Comparison of ENCODE assay signal across 10 mouse cellular contexts in genomic region chr15:36993435-36994178, GRCm38 (mm10). TPM values are rescaled to one million over a fixed set of nuclear protein-coding genes. Genes with fewer than 3 reads are reported as not detected.
A peak's percentile ranks its signal among the peaks of the same experiment; 100 is the strongest.
DNase-seq lines count a peak whose midpoint lies in the region; ATAC-seq and TF ChIP-seq lines count a peak whose summit lies in the region.
"Had no signal": no experiment of that assay in that cellular context is flagged by ENCODE, and none has a peak within 500 bp of the region (broad histone marks: within the 10 kb centered on the region; RNA-seq: fewer than 3 reads in every experiment).

No protein-coding gene starts in this region.

- peaks cover 26% of the 10 kb centered on the region for H3K36me3 ChIP-seq in heart, embryonic 10.5 days
- peaks cover 15% of the 10 kb centered on the region for H3K36me3 ChIP-seq in forebrain, postnatal 0 days (ENCODE audit: insufficient read depth)

- H3K27me3 ChIP-seq in heart, embryonic 10.5 days (ENCODE audit: insufficient read depth, poor library complexity, severe bottlenecking) = no peaks in the 10 kb centered on the region
- H3K27me3 ChIP-seq in forebrain, postnatal 0 days (ENCODE audit: insufficient read depth, low read length) = no peaks in the 10 kb centered on the region

- no peak overlapping the region for H3K9ac ChIP-seq in forebrain, postnatal 0 days

- H3K4me1 ChIP-seq in heart, embryonic 10.5 days = peaks cover 17% of the 10 kb centered on the region
- no peaks in the 10 kb centered on the region for H3K4me1 ChIP-seq in forebrain, postnatal 0 days (ENCODE audit: insufficient read depth)

- no peak overlapping the region for H3K27ac ChIP-seq in heart, embryonic 10.5 days
- H3K27ac ChIP-seq in forebrain, postnatal 0 days (ENCODE audit: low read depth, low read length) = no peak overlapping the region

- TF ChIP-seq CTCF in brain, embryonic 14.5 days (IDR thresholded peaks at IDR 0.05; ENCODE audit: borderline replicate concordance, extremely low read depth, insufficient read depth, insufficient read length) = no peak
- TF ChIP-seq CTCF in forebrain, postnatal 0 days (IDR thresholded peaks at IDR 0.05; ENCODE audit: low read depth) = no peak

- 86% methylated on average over 8 of the region's 8 CpGs for WGBS in heart, embryonic 10.5 days
- 27% methylated on average over 8 of the region's 8 CpGs for WGBS in forebrain, postnatal 0 days

- TF ChIP-seq POLR2A in brain, embryonic 14.5 days (IDR thresholded peaks at IDR 0.05; ENCODE audit: borderline replicate concordance, extremely low read depth, insufficient read depth, insufficient read length, poor library complexity, severe bottlenecking) = no peak

- no peak overlapping the region for H3K4me2 ChIP-seq in forebrain, postnatal 0 days (ENCODE audit: low read depth)

- no peaks in the 10 kb centered on the region for H3K9me3 ChIP-seq in heart, embryonic 10.5 days
- no peaks in the 10 kb centered on the region for H3K9me3 ChIP-seq in forebrain, postnatal 0 days (ENCODE audit: low read length)

- DNase-seq in heart, adult 11 months = peak; percentile 35
- DNase-seq in heart, embryonic 10.5 days (ENCODE audit: low spot score) = no peak
- DNase-seq in brain, embryonic 14.5 days (ENCODE audit: low read depth) = peak; percentile 83
- no peak for DNase-seq in forebrain, postnatal 0 days
- DNase-seq in lung, postnatal 36 days = peak; percentile 68
- no peak for DNase-seq in layer of hippocampus, adult 9-11 months
- no peak for DNase-seq in spleen, adult 12 weeks (ENCODE audit: low spot score)
- DNase-seq in layer of hippocampus, adult 18-20 months (ENCODE audit: low spot score in 2 of 2) = no peak
- DNase-seq: cerebellum, adult 11-12 months; kidney, postnatal 36 days had no signal

- 0 out of 2 replicates have a peak, but pooled peaks have one; percentile 12 for ATAC-seq in forebrain, postnatal 0 days

- no peak overlapping the region for H3K4me3 ChIP-seq in heart, embryonic 10.5 days
- no peak overlapping the region for H3K4me3 ChIP-seq in forebrain, postnatal 0 days (ENCODE audit: low read depth, low read length)

RNA-seq across cellular contexts. Expression of gene Zfp706, which starts 14.0 kb away (rescaled TPM):
- 456 and 495 TPM in 2 replicates for polyA plus RNA-seq in heart, embryonic 10.5 days (2016; fragmentation: Nextera tagmentation; extraction: Ambion mirVana)
- 76.9 and 99.6 TPM in 2 replicates for polyA plus RNA-seq in brain, embryonic 14.5 days (2012; rRNA removed)
- 66.6 and 71.0 TPM in 2 replicates for total RNA-seq in forebrain, postnatal 0 days (2014; rRNA removed)
- polyA plus RNA-seq in forebrain, postnatal 0 days (2015; fragmentation: Nextera tagmentation; extraction: Ambion mirVana) = 575 and 586 TPM in 2 replicates
- 100 to 1,000 TPM; 286 to 290 TPM for total RNA-seq in layer of hippocampus, adult 18-20 months (2021)

Comparison
In these comparisons a context has a peak if more than half of its experiments do, and no peak if none do; other contexts are left out.
1. DNase-seq: peak in heart, adult 11 months (single experiment), brain, embryonic 14.5 days (single experiment) and lung, postnatal 36 days (single experiment); none in heart, embryonic 10.5 days (single experiment), forebrain, postnatal 0 days (single experiment), layer of hippocampus, adult 9-11 months (single experiment), spleen, adult 12 weeks (single experiment) and layer of hippocampus, adult 18-20 months (0 of 2).